Mouse (Mus musculus): ENCODE data around the gene Wdr43.

Gene Wdr43

DNA sequence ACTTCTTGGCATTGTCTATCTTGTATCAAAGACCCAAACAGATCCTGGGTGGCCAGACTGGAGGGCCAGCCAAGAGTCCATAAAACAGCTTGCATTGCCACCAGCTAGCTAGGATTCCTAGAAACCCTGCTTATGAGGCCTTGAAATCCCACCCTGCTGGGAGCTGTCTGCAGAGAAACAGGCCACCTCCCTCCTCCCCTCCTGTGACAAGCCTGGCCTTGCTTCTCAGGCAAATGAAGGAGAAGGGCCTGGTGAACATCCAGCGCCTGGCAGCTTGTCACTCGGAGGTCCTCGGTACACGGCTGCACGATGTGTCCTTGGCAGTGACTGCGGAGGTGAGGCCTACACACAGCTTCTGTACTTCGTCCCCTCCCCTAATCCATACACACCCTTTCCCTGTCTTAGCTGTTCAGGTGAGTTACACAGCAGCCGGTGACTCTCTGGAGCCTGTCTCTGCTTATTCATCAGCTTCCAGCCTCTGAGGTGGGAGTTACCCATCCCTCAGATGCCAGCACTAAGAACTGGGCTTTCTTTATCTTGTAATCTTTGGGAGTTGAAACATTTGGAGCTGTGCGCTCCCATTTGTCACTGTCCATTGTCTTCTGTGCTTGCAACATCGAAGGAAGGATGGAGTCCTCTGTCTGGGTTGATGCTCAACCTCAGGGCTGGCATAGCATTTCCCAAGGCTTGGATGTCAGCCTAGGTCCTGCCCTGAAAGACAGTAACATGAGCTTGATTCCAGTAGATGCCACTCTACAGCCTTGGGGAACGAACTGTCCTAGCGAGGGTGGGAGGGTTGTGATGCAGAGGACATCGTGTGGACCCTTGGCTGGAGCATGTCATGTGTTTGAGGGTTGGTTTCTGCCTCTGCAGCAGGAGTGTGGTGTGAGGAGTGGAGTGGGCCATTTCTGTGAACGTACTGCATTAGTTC lies 90.1 kb downstream of the Wdr43 start:
- no peak for DNase-seq (ENCODE audit: low spot score)

DNA sequence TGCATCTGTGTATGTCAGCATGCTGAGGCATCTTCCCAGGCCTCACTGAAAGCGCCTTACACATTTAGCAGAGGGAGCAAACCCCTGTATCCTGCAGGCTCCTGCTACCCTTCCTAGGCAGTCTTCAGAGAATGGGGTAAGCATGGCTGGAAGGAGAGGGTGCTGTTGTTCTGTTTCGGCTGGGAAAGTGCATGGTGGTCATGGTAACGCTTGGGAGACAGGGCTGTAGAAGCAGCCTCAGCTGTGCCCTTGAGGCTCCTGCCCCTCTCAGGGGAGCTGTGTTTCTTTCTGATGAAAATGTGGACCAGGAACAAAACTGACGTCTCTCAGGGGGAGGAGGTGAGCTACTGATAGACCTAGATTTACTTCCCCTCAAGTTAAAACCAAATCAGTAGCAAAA lies 92.0 kb downstream of the Wdr43 start:
- DNase-seq (ENCODE audit: low spot score): no peak
